Mouse (Mus musculus) gastrocnemius, postnatal 14 days (tissue): ENCODE results near the gene Akt2. TPM values are rescaled to one million over a fixed set of nuclear protein-coding genes. Genes with fewer than 3 reads are reported as not detected.
A peak's percentile ranks its signal among the peaks of the same experiment; 100 is the strongest.

Experiments
- DNase-seq: peaks from one replicate; pipeline ENCODE4 v3.0.0; 2021; ENCODE audit warnings: mixed read lengths
- intact Hi-C: fragments of 180-260 bp; cut with DNase I; formaldehyde crosslinking; loops from one replicate; pipeline ENCODE4 v1.15.1; 2025; ENCODE audit warnings: low total_unique reads
- total RNA-seq, 2 experiments: library from RNA; stranded (reverse); gene quantifications; 2 replicates each; pipeline ENCODE4 v1.2.3; 2021

The Akt2 gene
- total RNA-seq, 2 experiments from 2014 or later: 109 to 114 TPM

- DNase-seq: peak; percentile 39
- intact Hi-C loops: no loop called here
Observed at GRCm38 (mm10) chr7:27653681-27654437, 62.5 kb downstream of the Akt2 start, which contains the start of gene Ttc9b. TSS of gene Ttc9b (plus strand) at chr7:27653915.

DNA sequence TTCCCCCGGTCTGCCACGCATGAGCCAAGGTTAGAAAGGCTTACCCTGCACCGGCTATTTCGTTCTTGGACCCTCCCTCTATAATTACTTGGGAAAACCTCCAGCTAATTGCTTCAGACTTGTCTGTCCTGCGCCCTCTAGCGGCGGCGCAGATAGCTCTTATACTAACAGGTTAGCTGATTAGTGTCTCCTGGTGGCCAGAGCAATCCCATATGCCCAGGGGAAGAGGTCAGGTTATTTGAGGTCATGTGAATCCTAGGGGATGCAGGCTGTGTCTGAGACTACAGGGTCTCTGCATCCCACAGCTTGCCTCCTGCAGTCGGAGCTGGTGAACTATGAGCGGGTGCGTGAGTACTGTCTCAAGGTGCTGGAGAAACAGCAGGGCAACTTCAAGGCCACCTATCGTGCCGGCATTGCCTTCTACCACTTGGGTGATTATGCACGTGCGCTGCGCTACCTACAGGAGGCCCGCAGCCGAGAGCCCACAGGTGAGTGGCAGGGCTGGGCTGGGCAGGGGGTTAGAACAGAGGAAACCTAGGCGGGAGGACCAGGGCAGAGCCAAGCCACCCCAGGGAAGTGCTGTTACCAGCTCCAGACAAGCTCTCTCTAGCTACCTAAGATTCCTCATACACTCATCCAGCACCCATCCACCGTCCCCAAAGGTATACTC lies 63.4 kb downstream of the Akt2 start:
- intact Hi-C loops: loop anchor here (5.0 kb wide), 1 partner anchor 73 kb away; no protein-coding TSS in a partner anchor
- DNase-seq: no peak

- no peak for DNase-seq
- intact Hi-C loops: loop anchor here (5.0 kb wide), 1 partner anchor 72 kb away; no protein-coding TSS in a partner anchor
Observed at GRCm38 (mm10) chr7:27655545-27655944, 64.2 kb downstream of the Akt2 start.

GRCm38 (mm10) chr7:27656600-27656999 lies 65.2 kb downstream of the Akt2 start:
- intact Hi-C loops: loop anchor here (5.0 kb wide), 1 partner anchor 71 kb away; no protein-coding TSS in a partner anchor
- DNase-seq: no peak

GRCm38 (mm10) chr7:27657824-27658395 lies 66.6 kb downstream of the Akt2 start:
- intact Hi-C loops: loop anchor here (5.0 kb wide), 1 partner anchor 69 kb away; no protein-coding TSS in a partner anchor
- no peak for DNase-seq

DNA sequence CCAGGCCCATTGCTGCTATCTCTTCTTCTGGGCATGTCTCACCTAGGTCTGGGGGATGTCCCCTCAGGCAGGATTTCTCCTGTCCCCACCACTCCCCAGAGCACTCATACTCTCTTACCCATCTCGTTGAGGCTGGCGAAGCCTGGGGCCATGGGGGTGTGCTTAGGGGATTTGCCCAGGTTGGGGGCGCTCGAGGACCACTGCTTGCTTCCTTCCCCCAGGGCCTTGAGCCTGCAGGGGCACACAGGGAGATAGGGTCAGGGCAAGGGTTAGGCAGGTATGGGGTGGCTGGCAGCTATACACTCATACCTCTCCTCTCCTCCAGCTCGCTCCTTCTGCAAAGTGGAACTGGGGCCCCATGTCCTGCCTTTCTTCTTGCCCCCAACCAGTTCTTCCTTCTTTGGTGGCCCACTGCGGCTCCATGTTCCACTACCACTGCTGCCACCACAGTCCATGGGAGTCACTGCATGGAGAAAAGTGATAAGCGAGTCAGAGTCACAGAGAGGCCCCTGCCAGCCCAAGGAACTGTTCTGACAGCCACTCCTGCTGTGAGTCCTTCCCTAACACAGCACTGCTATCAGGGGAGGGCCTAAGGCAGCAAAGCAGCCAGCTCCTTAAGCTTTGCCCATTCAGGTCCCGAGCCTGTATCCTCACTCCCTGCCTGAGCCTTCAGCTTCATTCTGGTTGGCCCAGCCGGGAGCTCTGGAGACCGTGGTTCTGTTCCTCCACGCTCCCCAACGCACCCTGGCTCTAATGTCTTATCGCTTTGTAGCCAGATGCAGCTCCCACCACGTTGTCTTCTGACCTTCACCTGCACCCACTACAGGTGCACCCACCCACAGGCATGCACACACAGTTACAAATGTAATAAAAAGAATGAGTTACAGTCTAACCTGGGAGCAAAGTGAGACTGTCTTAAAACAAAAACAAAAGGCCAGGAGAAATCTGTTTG lies 67.6 kb downstream of the Akt2 start:
- no peak for DNase-seq
- intact Hi-C loops: loop anchor here (5.0 kb wide), 1 partner anchor 68 kb away; no protein-coding TSS in a partner anchor

- DNase-seq: no peak
- intact Hi-C loops: no loop called here
Observed at GRCm38 (mm10) chr7:27662038-27662437, 70.7 kb downstream of the Akt2 start.

- DNase-seq: no peak
- intact Hi-C loops: no loop called here
Observed at GRCm38 (mm10) chr7:27673064-27673574, 81.8 kb downstream of the Akt2 start.

DNA sequence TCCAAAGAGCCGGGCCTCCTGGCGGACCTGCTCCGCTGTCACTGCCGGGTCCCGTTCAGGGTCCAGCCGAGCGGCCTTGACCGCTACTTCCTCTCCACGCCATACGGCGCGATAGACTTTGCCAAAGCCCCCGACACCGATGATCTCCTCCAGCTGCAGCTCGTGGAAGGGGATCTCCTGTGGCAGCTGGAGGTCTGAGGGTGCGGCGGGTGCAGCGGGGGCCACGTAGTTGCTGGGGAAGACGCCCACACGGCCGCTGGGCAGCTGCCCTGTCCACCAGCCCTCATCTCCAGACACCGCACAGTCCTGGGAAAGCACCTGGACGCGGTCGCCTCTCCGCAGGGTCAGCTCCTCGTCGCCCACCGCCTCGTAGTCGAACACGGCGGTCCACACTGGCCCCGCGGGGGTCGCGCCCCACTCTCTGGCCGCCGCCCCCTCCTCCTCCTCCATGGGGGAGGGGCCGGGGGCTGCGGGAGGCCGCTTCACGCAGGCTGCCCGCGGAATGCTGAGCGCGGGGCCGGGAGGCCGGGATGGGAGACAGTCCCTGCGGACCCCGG lies 82.3 kb downstream of the Akt2 start:
- DNase-seq: no peak
- intact Hi-C loops: no loop called here

DNA sequence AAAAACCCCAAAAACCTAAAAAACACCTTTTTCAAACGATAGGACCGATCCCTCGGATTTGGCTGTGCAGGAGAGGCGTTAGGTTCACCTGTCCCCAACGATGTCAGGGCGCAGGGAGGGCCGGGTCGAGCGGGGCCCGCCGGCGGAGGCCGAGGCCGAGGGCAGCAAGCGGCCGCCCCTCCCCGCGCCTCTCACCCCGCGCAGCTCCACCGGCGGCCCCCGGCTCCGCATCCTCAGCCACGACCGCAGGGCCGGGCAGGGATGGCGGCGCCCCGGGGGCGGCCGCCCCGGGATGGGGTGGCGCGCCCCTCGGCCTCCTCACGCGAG lies 82.8 kb downstream of the Akt2 start:
- no peak for DNase-seq
- intact Hi-C loops: no loop called here

- intact Hi-C loops: no loop called here
- DNase-seq: peak; percentile 93
Observed at GRCm38 (mm10) chr7:27674522-27675221, 83.3 kb downstream of the Akt2 start, which contains the start of gene Map3k10. TSS of gene Map3k10 (minus strand) at chr7:27674598.

GRCm38 (mm10) chr7:27675222-27675612 lies 83.9 kb downstream of the Akt2 start:
- intact Hi-C loops: no loop called here
- no peak for DNase-seq

GRCm38 (mm10) chr7:27683218-27683617 lies 91.9 kb downstream of the Akt2 start:
- intact Hi-C loops: no loop called here
- no peak for DNase-seq

GRCm38 (mm10) chr7:27685220-27685619 lies 93.9 kb downstream of the Akt2 start:
- intact Hi-C loops: no loop called here
- DNase-seq: no peak

DNA sequence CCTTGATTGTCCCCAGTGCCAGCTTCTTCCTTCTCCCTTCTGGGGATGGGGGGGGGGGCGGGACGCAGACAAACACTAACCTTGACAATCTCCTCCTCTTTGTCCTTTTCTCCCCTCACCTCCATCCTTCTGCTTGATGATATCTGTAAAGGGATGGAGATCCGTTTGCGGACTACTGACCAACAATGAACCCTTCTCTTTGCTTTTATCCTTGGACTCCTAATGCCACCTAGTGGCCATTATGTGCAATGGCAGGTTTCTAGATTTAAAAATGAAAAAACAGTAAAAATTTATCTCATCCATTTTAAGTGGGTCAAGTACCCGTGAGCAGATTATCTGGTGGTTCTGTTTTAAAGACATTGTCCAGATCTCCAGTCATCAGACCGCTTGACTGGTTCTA lies 94.3 kb downstream of the Akt2 start:
- no peak for DNase-seq
- intact Hi-C loops: no loop called here

- no peak for DNase-seq
- intact Hi-C loops: no loop called here
Observed at GRCm38 (mm10) chr7:27687043-27687442, 95.7 kb downstream of the Akt2 start.

- intact Hi-C loops: no loop called here
- no peak for DNase-seq
Observed at GRCm38 (mm10) chr7:27687836-27688235, 96.5 kb downstream of the Akt2 start.

DNA sequence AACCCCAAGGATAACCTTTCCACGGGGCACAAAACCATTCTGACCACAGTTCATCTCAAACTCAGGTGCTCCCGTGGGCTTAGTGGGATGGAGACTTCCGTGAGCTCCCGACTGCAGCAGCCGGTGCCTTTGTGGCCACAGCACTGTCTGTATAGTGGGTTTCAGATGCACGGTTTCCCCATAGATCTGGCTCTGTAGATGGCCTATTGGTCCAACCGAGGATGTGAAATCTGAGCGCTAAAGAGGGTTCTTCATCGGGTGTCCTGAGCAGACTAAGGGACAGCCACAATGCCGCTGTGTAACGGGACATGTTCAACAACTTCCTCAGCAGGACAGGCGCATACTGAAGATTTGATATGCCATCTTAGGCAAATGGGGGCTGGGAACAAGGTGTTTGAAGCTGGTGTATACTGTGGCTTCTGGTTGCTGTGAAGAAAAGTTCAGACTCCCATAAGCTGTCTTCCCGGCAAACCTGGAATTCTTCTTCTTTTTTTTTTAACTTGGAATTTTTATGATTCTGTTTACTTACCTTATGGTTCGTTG lies 97.0 kb downstream of the Akt2 start:
- intact Hi-C loops: no loop called here
- DNase-seq: no peak
